Mouse (Mus musculus) T-helper 1 cell (primary cell): ENCODE results near the gene Stk40.
"Not testable (repeated sequence)": the region's sequence is repeated elsewhere in the genome, so short reads cannot be mapped to it uniquely, and the experiment has no call there.

ENCODE experiments used
- in situ Hi-C: fragments of 300-600 bp; cut with MboI, MseI; formaldehyde crosslinking; loops from one replicate; pipeline ENCODE4 v1.15.1; 2025; ENCODE audit warnings: high pct_unique_total_duplicates

The Stk40 gene

GRCm38 (mm10) chr4:126103590-126104068 lies at the start of gene Stk40:
TSS of gene Stk40 (plus strand) at chr4:126103957.
- in situ Hi-C loops: no loop called here

- in situ Hi-C loops: no loop called here
Measured at GRCm38 (mm10) chr4:126057207-126058133, 46.3 kb upstream of the Stk40 start.

- in situ Hi-C loops: no loop called here
Measured at GRCm38 (mm10) chr4:126058134-126058996, 45.4 kb upstream of the Stk40 start, which contains the start of gene Oscp1. TSS of gene Oscp1 (plus strand) at chr4:126058565.

- in situ Hi-C loops: no loop called here
Measured at GRCm38 (mm10) chr4:126058997-126059362, 44.8 kb upstream of the Stk40 start.

GRCm38 (mm10) chr4:126062856-126063255 lies 40.9 kb upstream of the Stk40 start:
- in situ Hi-C loops: no loop called here

- in situ Hi-C loops: no loop called here
Measured at GRCm38 (mm10) chr4:126065241-126065640, 38.5 kb upstream of the Stk40 start.

- in situ Hi-C loops: no loop called here
Measured at GRCm38 (mm10) chr4:126067401-126068077, 36.2 kb upstream of the Stk40 start.

GRCm38 (mm10) chr4:126068842-126069241 lies 34.9 kb upstream of the Stk40 start:
- in situ Hi-C loops: no loop called here

- in situ Hi-C loops: no loop called here
Measured at GRCm38 (mm10) chr4:126077833-126078232, 25.9 kb upstream of the Stk40 start.

GRCm38 (mm10) chr4:126079266-126079665 lies 24.5 kb upstream of the Stk40 start:
- in situ Hi-C loops: no loop called here

- in situ Hi-C loops: no loop called here
Measured at GRCm38 (mm10) chr4:126081601-126082000, 22.2 kb upstream of the Stk40 start.

GRCm38 (mm10) chr4:126083021-126083420 lies 20.7 kb upstream of the Stk40 start:
- in situ Hi-C loops: no loop called here

- in situ Hi-C loops: no loop called here
Measured at GRCm38 (mm10) chr4:126084382-126084781, 19.4 kb upstream of the Stk40 start.

GRCm38 (mm10) chr4:126085996-126086576 lies 17.7 kb upstream of the Stk40 start:
- in situ Hi-C loops: loop anchor here (5.0 kb wide), 1 partner anchor 66 kb away; no protein-coding TSS in a partner anchor

- in situ Hi-C loops: no loop called here
Measured at GRCm38 (mm10) chr4:126090101-126090847, 13.5 kb upstream of the Stk40 start.

- in situ Hi-C loops: no loop called here
Measured at GRCm38 (mm10) chr4:126090848-126091124, 13.0 kb upstream of the Stk40 start.

GRCm38 (mm10) chr4:126091873-126092272 lies 11.9 kb upstream of the Stk40 start:
- in situ Hi-C loops: no loop called here

GRCm38 (mm10) chr4:126095622-126096430 lies 7.9 kb upstream of the Stk40 start:
- in situ Hi-C loops: not testable (repeated sequence)

GRCm38 (mm10) chr4:126096464-126097111 lies 7.2 kb upstream of the Stk40 start, which contains the start of gene Lsm10:
TSS of gene Lsm10 (plus strand) at chr4:126096623.
- in situ Hi-C loops: no loop called here
